Mouse (Mus musculus) forebrain, embryonic 11.5 days (tissue): ENCODE data around the gene Gm10188. TPM values are rescaled to one million over a fixed set of nuclear protein-coding genes. Genes with fewer than 3 reads are reported as not detected.

ENCODE experiments used
- ATAC-seq: fragments of 200-750 bp; cut with Nextera tagmentation; replicated peaks from 2 replicates; pipeline ENCODE4 v1.8.0; 2017; ENCODE audit warnings: moderate TSS enrichment; ENCODE audit not compliant: low FRiP score
- DNase-seq: peaks from one replicate; pipeline ENCODE4 v3.0.0-alpha.2; 2017; ENCODE audit warnings: low spot score
- H3K27ac ChIP-seq: fragments of 300-500 bp; sonication (generic); 2 replicates; pipeline ENCODE4 v1.5.1; 2014; ENCODE audit warnings: low read depth, low read length
- H3K27me3 ChIP-seq: fragments of 300-500 bp; sonication (generic); 2 replicates; pipeline ENCODE4 v1.6.1; 2014; ENCODE audit warnings: mild to moderate bottlenecking, low read length, mixed read lengths; ENCODE audit not compliant: control insufficient read depth, insufficient read depth
- H3K36me3 ChIP-seq: fragments of 300-500 bp; sonication (generic); 2 replicates; pipeline ENCODE4 v1.6.1; 2014; ENCODE audit warnings: mild to moderate bottlenecking, low read length, moderate library complexity, mixed read lengths; ENCODE audit not compliant: control insufficient read depth, insufficient read depth
- H3K4me1 ChIP-seq: fragments of 300-500 bp; sonication (generic); replicated peaks from 2 replicates; pipeline ENCODE4 v1.6.1; 2014; ENCODE audit warnings: low read length, mixed read lengths; ENCODE audit not compliant: control insufficient read depth, insufficient read depth
- H3K4me2 ChIP-seq: fragments of 300-500 bp; sonication (generic); 2 replicates; pipeline ENCODE4 v1.6.1; 2014; ENCODE audit warnings: low read depth, mild to moderate bottlenecking, low read length, moderate library complexity, mixed read lengths; ENCODE audit not compliant: severe bottlenecking
- H3K4me3 ChIP-seq: fragments of 300-500 bp; sonication (generic); 2 replicates; pipeline ENCODE4 v1.5.1; 2014; ENCODE audit warnings: low read depth, low read length
- H3K9ac ChIP-seq: fragments of 300-500 bp; sonication (generic); 2 replicates; pipeline ENCODE4 v1.6.1; 2014; ENCODE audit warnings: low read length
- H3K9me3 ChIP-seq: fragments of 300-500 bp; sonication (generic); 2 replicates; pipeline ENCODE4 v1.6.1; 2016; ENCODE audit warnings: low read length, mixed read lengths; ENCODE audit not compliant: control insufficient read depth
- whole genome bisulfite sequencing: fragments of 180-500 bp; shearing (Covaris S2); extraction: QIAGEN DNeasy Blood & Tissue Kit; methylation state at CpG from one replicate; pipeline ENCODE4 v1.1.7; 2014; 5-methylcytosine and 5-hydroxymethylcytosine counted together
- polyA plus RNA-seq: library from polyadenylated mRNA; unstranded; fragments of >200 nt; fragmentation: Nextera tagmentation; extraction: Ambion mirVana; gene quantifications from 2 replicates; pipeline ENCODE4 v1.2.1, GENCODE M21; 2014

Gm10188 gene
- polyA plus RNA-seq, 1 experiment from 2014 or later = not detected

GRCm38 (mm10) chr1:132237585-132238159 is 8.1 kb upstream of the Gm10188 start:
- no peaks in the 10 kb centered on the region; the same call in 1 of the 2 replicates for H3K4me1 ChIP-seq
- no peak overlapping the region for H3K4me2 ChIP-seq
- H3K4me3 ChIP-seq = no peak overlapping the region
- no peaks in the 10 kb centered on the region for H3K36me3 ChIP-seq
- ATAC-seq (no peak), DNase-seq (peak; percentile 77)
- no peaks in the 10 kb centered on the region for H3K27me3 ChIP-seq
- no peak overlapping the region for H3K27ac ChIP-seq
- H3K9me3 ChIP-seq = no peaks in the 10 kb centered on the region
- WGBS = 20% methylated on average over 6 of the region's 6 CpGs
- no peak overlapping the region for H3K9ac ChIP-seq

- no peaks in the 10 kb centered on the region for H3K9me3 ChIP-seq
- DNase-seq (no peak), ATAC-seq (no peak)
- H3K27ac ChIP-seq = no peak overlapping the region
- no peak overlapping the region for H3K4me3 ChIP-seq
- H3K27me3 ChIP-seq = no peaks in the 10 kb centered on the region
- no peaks in the 10 kb centered on the region; the same call in 1 of the 2 replicates for H3K4me1 ChIP-seq
- H3K9ac ChIP-seq = no peak overlapping the region
- no peaks in the 10 kb centered on the region for H3K36me3 ChIP-seq
- WGBS = 80% methylated on average over 9 of the region's 9 CpGs
- H3K4me2 ChIP-seq = no peak overlapping the region
Measured at GRCm38 (mm10) chr1:132234757-132235273, 5.2 kb upstream of the Gm10188 start.

GRCm38 (mm10) chr1:132233566-132233965 is 4.0 kb upstream of the Gm10188 start:
- no peak overlapping the region for H3K4me3 ChIP-seq
- ATAC-seq (0 out of 2 replicates have a peak, but pooled peaks have one; percentile 53), DNase-seq (peak; percentile 74)
- no peak overlapping the region for H3K4me2 ChIP-seq
- H3K9me3 ChIP-seq = no peaks in the 10 kb centered on the region
- 20% methylated on average over 12 of the region's 12 CpGs for WGBS
- no peaks in the 10 kb centered on the region; the same call in 1 of the 2 replicates for H3K4me1 ChIP-seq
- H3K27ac ChIP-seq = no peak overlapping the region
- no peaks in the 10 kb centered on the region for H3K27me3 ChIP-seq
- H3K36me3 ChIP-seq = no peaks in the 10 kb centered on the region
- no peak overlapping the region for H3K9ac ChIP-seq

- DNase-seq (no peak), ATAC-seq (no peak)
- no peaks in the 10 kb centered on the region for H3K27me3 ChIP-seq
- H3K9ac ChIP-seq = no peak overlapping the region
- H3K4me2 ChIP-seq = no peak overlapping the region
- H3K27ac ChIP-seq = no peak overlapping the region
- 26% methylated on average over 7 of the region's 7 CpGs for WGBS
- H3K9me3 ChIP-seq = no peaks in the 10 kb centered on the region
- H3K4me3 ChIP-seq = no peak overlapping the region
- no peaks in the 10 kb centered on the region for H3K36me3 ChIP-seq
- H3K4me1 ChIP-seq = no peaks in the 10 kb centered on the region; the same call in 1 of the 2 replicates
Measured at GRCm38 (mm10) chr1:132231470-132232274, 2.1 kb upstream of the Gm10188 start.

- Histone ChIP-seq H3K36me3 (no peaks in the 10 kb centered on the region), H3K4me3 (no peak overlapping the region), H3K9me3 (no peaks in the 10 kb centered on the region), H3K4me2 (no peak overlapping the region), H3K4me1 (peaks cover 6% of the 10 kb centered on the region; the same call in 1 of the 2 replicates), H3K27me3 (no peaks in the 10 kb centered on the region), H3K27ac (no peak overlapping the region), H3K9ac (no peak overlapping the region)
- 90% methylated on average over 11 of the region's 13 CpGs for WGBS
- no peak for DNase-seq
- no peak for ATAC-seq
Measured at GRCm38 (mm10) chr1:132226297-132227080, 3.1 kb downstream of the Gm10188 start.

- Histone ChIP-seq H3K4me1 (peaks cover 6% of the 10 kb centered on the region), H3K4me2 (no peak overlapping the region), H3K9ac (no peak overlapping the region), H3K36me3 (no peaks in the 10 kb centered on the region), H3K4me3 (no peak overlapping the region), H3K9me3 (no peaks in the 10 kb centered on the region), H3K27ac (no peak overlapping the region), H3K27me3 (no peaks in the 10 kb centered on the region; the same call in 1 of the 2 replicates)
- ATAC-seq (0 out of 2 replicates have a peak, but pooled peaks have one; percentile 60), DNase-seq (no peak)
- WGBS = 21% methylated on average over 6 of the region's 6 CpGs
Measured at GRCm38 (mm10) chr1:132222166-132222565, 7.4 kb downstream of the Gm10188 start.

- Histone ChIP-seq H3K9me3 (no peaks in the 10 kb centered on the region), H3K36me3 (no peaks in the 10 kb centered on the region), H3K9ac (no peak overlapping the region), H3K4me2 (no peak overlapping the region), H3K4me3 (no peak overlapping the region), H3K27ac (no peak overlapping the region), H3K27me3 (no peaks in the 10 kb centered on the region; the same call in 1 of the 2 replicates), H3K4me1 (peaks cover 6% of the 10 kb centered on the region)
- ATAC-seq (no peak), DNase-seq (no peak)
- 45% methylated on average over 2 of the region's 2 CpGs for WGBS
Measured at GRCm38 (mm10) chr1:132221627-132222026, 7.9 kb downstream of the Gm10188 start.

GRCm38 (mm10) chr1:132216276-132216675 is 13.3 kb downstream of the Gm10188 start:
- H3K9me3 ChIP-seq = no peaks in the 10 kb centered on the region
- no peak for DNase-seq
- no peak overlapping the region for H3K4me2 ChIP-seq
- H3K27ac ChIP-seq = no peak overlapping the region
- peaks cover 5% of the 10 kb centered on the region for H3K4me1 ChIP-seq
- H3K4me3 ChIP-seq = no peak overlapping the region
- H3K9ac ChIP-seq = no peak overlapping the region
- ATAC-seq = no peak
- H3K27me3 ChIP-seq = peaks cover 3% of the 10 kb centered on the region; the same call in 1 of the 2 replicates
- 61% methylated on average over 3 of the region's 3 CpGs for WGBS
- no peaks in the 10 kb centered on the region for H3K36me3 ChIP-seq
